Mouse (Mus musculus): ENCODE results near the gene Gm49380. TPM values are rescaled to one million over a fixed set of nuclear protein-coding genes. Genes with fewer than 3 reads are reported as not detected.

Gm49380 gene
- total RNA-seq, 2 experiments from 2014 or later: not detected

- DNase-seq (ENCODE audit: extremely low spot score in 1 of 2, low spot score in 2 of 2): no peak
- intact Hi-C loops (cut with DNase I): loop anchor here (5.0 kb wide), 2 partner anchors 39 to 54 kb away; no protein-coding TSS in a partner anchor
These were observed 71.5 kb downstream of the Gm49380 start for GRCm38 (mm10) chr9:44041511-44042395.

GRCm38 (mm10) chr9:44037106-44037505, 76.2 kb downstream of the Gm49380 start:
- intact Hi-C loops (cut with DNase I): no loop called here
- DNase-seq (ENCODE audit: extremely low spot score in 1 of 2, low spot score in 2 of 2): no peak

- intact Hi-C loops (cut with DNase I): no loop called here
- DNase-seq (ENCODE audit: extremely low spot score in 1 of 2, low spot score in 2 of 2): no peak
These were observed 79.2 kb downstream of the Gm49380 start for GRCm38 (mm10) chr9:44033957-44034727.

GRCm38 (mm10) chr9:44033317-44033716, 80.0 kb downstream of the Gm49380 start:
- no peak for DNase-seq (ENCODE audit: extremely low spot score in 1 of 2, low spot score in 2 of 2)
- intact Hi-C loops (cut with DNase I): no loop called here

GRCm38 (mm10) chr9:44031946-44032345, 81.4 kb downstream of the Gm49380 start:
- DNase-seq (ENCODE audit: extremely low spot score in 1 of 2, low spot score in 2 of 2): no peak
- intact Hi-C loops (cut with DNase I): no loop called here

GRCm38 (mm10) chr9:44031079-44031478, 82.2 kb downstream of the Gm49380 start:
- intact Hi-C loops (cut with DNase I): no loop called here
- no peak for DNase-seq (ENCODE audit: extremely low spot score in 1 of 2, low spot score in 2 of 2)

GRCm38 (mm10) chr9:44030646-44031045, 82.7 kb downstream of the Gm49380 start:
- intact Hi-C loops (cut with DNase I): no loop called here
- DNase-seq (ENCODE audit: extremely low spot score in 1 of 2, low spot score in 2 of 2): no peak

- no peak for DNase-seq (ENCODE audit: extremely low spot score in 1 of 2, low spot score in 2 of 2)
- intact Hi-C loops (cut with DNase I): no loop called here
These were observed 83.6 kb downstream of the Gm49380 start for GRCm38 (mm10) chr9:44029580-44030236.

GRCm38 (mm10) chr9:44024096-44024495, 89.2 kb downstream of the Gm49380 start:
- no peak for DNase-seq (ENCODE audit: extremely low spot score in 1 of 2, low spot score in 2 of 2)
- intact Hi-C loops (cut with DNase I): no loop called here

GRCm38 (mm10) chr9:44022100-44022847, 91.0 kb downstream of the Gm49380 start:
- no peak for DNase-seq (ENCODE audit: extremely low spot score in 1 of 2, low spot score in 2 of 2)
- intact Hi-C loops (cut with DNase I): no loop called here

- intact Hi-C loops (cut with DNase I): no loop called here
- DNase-seq (ENCODE audit: extremely low spot score in 1 of 2, low spot score in 2 of 2): no peak
These were observed 93.3 kb downstream of the Gm49380 start for GRCm38 (mm10) chr9:44020001-44020400.

GRCm38 (mm10) chr9:44017846-44018245, 95.5 kb downstream of the Gm49380 start:
- intact Hi-C loops (cut with DNase I): no loop called here
- no peak for DNase-seq (ENCODE audit: extremely low spot score in 1 of 2, low spot score in 2 of 2)

Other genes starting within 250 kb of the Gm49380 start
- gene Thy1, start 70.1 kb downstream of the Gm49380 start, total RNA-seq (2021): 100 to 1,000 TPM; 704 to 725 TPM
- 10 to 100 TPM; 58.2 to 64.0 TPM for gene Usp2, start 46.5 kb downstream of the Gm49380 start, total RNA-seq (2021)
- gene Mfrp, start 11.8 kb downstream of the Gm49380 start, total RNA-seq (2021): under 1 TPM in 1 of 2 experiments, not detected in 1; 0.17 TPM
- 10 to 100 TPM; 11.2 to 12.1 TPM for gene C1qtnf5, start 6.3 kb downstream of the Gm49380 start, total RNA-seq (2021)
- gene Rnf26, start within 50 bp of the Gm49380 start, total RNA-seq (2021): 10 to 100 TPM; 30.1 to 33.4 TPM
- gene Mcam, start 21.0 kb upstream of the Gm49380 start, total RNA-seq (2021): 10 to 100 TPM; 19.2 to 22.2 TPM
- gene Cbl, start 120.5 kb upstream of the Gm49380 start, total RNA-seq (2021): 10 to 100 TPM; 48.6 to 49.9 TPM
- gene Ccdc153, start 127.2 kb upstream of the Gm49380 start, total RNA-seq (2021): 1 to 10 TPM in 1 of 2 experiments, under 1 TPM in 1; 0.69 to 1.9 TPM
- gene Pdzd3, start 138.0 kb upstream of the Gm49380 start, total RNA-seq (2021): under 1 TPM; 0.53 to 0.60 TPM
- 10 to 100 TPM; 11.9 to 14.8 TPM for gene Nlrx1, start 155.1 kb upstream of the Gm49380 start, total RNA-seq (2021)
- gene Abcg4, start 175.1 kb upstream of the Gm49380 start, total RNA-seq (2021): 10 to 100 TPM; 68.0 to 73.2 TPM
- 10 to 100 TPM; 27.1 to 28.3 TPM for gene Hinfp, start 192.2 kb upstream of the Gm49380 start, total RNA-seq (2021)
- 100 to 1,000 TPM; 151 to 158 TPM for gene C2cd2l, start 206.8 kb upstream of the Gm49380 start, total RNA-seq (2021)
- 10 to 100 TPM; 15.5 to 17.9 TPM for gene Dpagt1, start 212.5 kb upstream of the Gm49380 start, total RNA-seq (2021)
- 10 to 100 TPM; 66.5 to 67.6 TPM for gene H2afx, start 221.2 kb upstream of the Gm49380 start, total RNA-seq (2021)
- gene Hmbs, start 230.7 kb upstream of the Gm49380 start, total RNA-seq (2021): 10 to 100 TPM; 20.5 to 24.0 TPM
- gene Vps11, start 248.2 kb upstream of the Gm49380 start, total RNA-seq (2021): 10 to 100 TPM; 42.6 to 49.1 TPM